Mouse (Mus musculus): ENCODE data around the gene Lpp. TPM values are rescaled to one million over a fixed set of nuclear protein-coding genes. Genes with fewer than 3 reads are reported as not detected.

Lpp gene
- total RNA-seq, 2 experiments from 2014 or later, result 6.9 to 7.5 TPM

- Histone ChIP-seq H3K27ac (no peak overlapping the region), H3K4me3 (no peak overlapping the region)
- no peak for TF ChIP-seq CTCF (IDR thresholded peaks at IDR 0.05)
- DNase-seq (ENCODE audit: extremely low spot score in 1 of 2, low spot score in 2 of 2), result no peak
- intact Hi-C loops (cut with DNase I), result no loop called here
Measured at GRCm38 (mm10) chr16:24497413-24497812, 104.1 kb downstream of the Lpp start.

GRCm38 (mm10) chr16:24498103-24498659 is 104.9 kb downstream of the Lpp start:
- Histone ChIP-seq H3K4me3 (no peak overlapping the region), H3K27ac (no peak overlapping the region)
- DNase-seq (ENCODE audit: extremely low spot score in 1 of 2, low spot score in 2 of 2), result no peak
- no peak for TF ChIP-seq CTCF (IDR thresholded peaks at IDR 0.05)
- intact Hi-C loops (cut with DNase I), result no loop called here

GRCm38 (mm10) chr16:24501197-24501596 is 107.9 kb downstream of the Lpp start:
- TF ChIP-seq CTCF (IDR thresholded peaks at IDR 0.05), result no peak
- Histone ChIP-seq H3K4me3 (no peak overlapping the region), H3K27ac (no peak overlapping the region)
- intact Hi-C loops (cut with DNase I), result no loop called here
- DNase-seq (ENCODE audit: extremely low spot score in 1 of 2, low spot score in 2 of 2), result no peak

GRCm38 (mm10) chr16:24501628-24502294 is 108.5 kb downstream of the Lpp start:
- no peak for TF ChIP-seq CTCF (IDR thresholded peaks at IDR 0.05)
- H3K4me3 ChIP-seq, result no peak overlapping the region
- DNase-seq (ENCODE audit: extremely low spot score in 1 of 2, low spot score in 2 of 2), result no peak
- no peak overlapping the region for H3K27ac ChIP-seq
- intact Hi-C loops (cut with DNase I), result no loop called here

GRCm38 (mm10) chr16:24502295-24502823 is 109.1 kb downstream of the Lpp start:
- intact Hi-C loops (cut with DNase I), result no loop called here
- DNase-seq (ENCODE audit: extremely low spot score in 1 of 2, low spot score in 2 of 2), result no peak
- no peak; the same call in 1 of the 2 replicates for TF ChIP-seq CTCF (IDR thresholded peaks at IDR 0.05)
- no peak overlapping the region for H3K4me3 ChIP-seq
- H3K27ac ChIP-seq, result no peak overlapping the region

GRCm38 (mm10) chr16:24504838-24505605 is 111.7 kb downstream of the Lpp start:
- no peak for TF ChIP-seq CTCF (IDR thresholded peaks at IDR 0.05)
- H3K27ac ChIP-seq, result no peak overlapping the region
- intact Hi-C loops (cut with DNase I), result no loop called here
- no peak overlapping the region for H3K4me3 ChIP-seq
- no peak for DNase-seq (ENCODE audit: extremely low spot score in 1 of 2, low spot score in 2 of 2)

- intact Hi-C loops (cut with DNase I), result no loop called here
- no peak overlapping the region for H3K27ac ChIP-seq
Measured at GRCm38 (mm10) chr16:24506237-24506636, 112.9 kb downstream of the Lpp start.

GRCm38 (mm10) chr16:24506740-24507139 is 113.4 kb downstream of the Lpp start:
- no peak overlapping the region for H3K27ac ChIP-seq
- DNase-seq (ENCODE audit: extremely low spot score in 1 of 2, low spot score in 2 of 2), result no peak
- intact Hi-C loops (cut with DNase I), result no loop called here
- H3K4me3 ChIP-seq, result no peak overlapping the region
- TF ChIP-seq CTCF (IDR thresholded peaks at IDR 0.05), result no peak

More at GRCm38 (mm10) chr16:24506237-24506636, 112.9 kb downstream of the Lpp start:
- TF ChIP-seq CTCF (IDR thresholded peaks at IDR 0.05), result no peak
- no peak for DNase-seq (ENCODE audit: extremely low spot score in 1 of 2, low spot score in 2 of 2)
- no peak overlapping the region for H3K4me3 ChIP-seq

- intact Hi-C loops (cut with DNase I), result no loop called here
- H3K27ac ChIP-seq, result no peak overlapping the region
- no peak overlapping the region for H3K4me3 ChIP-seq
- DNase-seq (ENCODE audit: extremely low spot score in 1 of 2, low spot score in 2 of 2), result no peak
- TF ChIP-seq CTCF (IDR thresholded peaks at IDR 0.05), result no peak
Measured at GRCm38 (mm10) chr16:24507927-24508540, 114.7 kb downstream of the Lpp start.

GRCm38 (mm10) chr16:24509100-24509812 is 115.9 kb downstream of the Lpp start:
- no peak overlapping the region for H3K4me3 ChIP-seq
- no peak for TF ChIP-seq CTCF (IDR thresholded peaks at IDR 0.05)
- no peak overlapping the region for H3K27ac ChIP-seq
- no peak for DNase-seq (ENCODE audit: extremely low spot score in 1 of 2, low spot score in 2 of 2)
- intact Hi-C loops (cut with DNase I), result no loop called here

- no peak for TF ChIP-seq CTCF (IDR thresholded peaks at IDR 0.05)
- H3K27ac ChIP-seq, result no peak overlapping the region
- H3K4me3 ChIP-seq, result no peak overlapping the region
- DNase-seq (ENCODE audit: extremely low spot score in 1 of 2, low spot score in 2 of 2), result no peak
- intact Hi-C loops (cut with DNase I), result no loop called here
Measured at GRCm38 (mm10) chr16:24509813-24510166, 116.5 kb downstream of the Lpp start.

Data from left cerebral cortex, adult 2 months (tissue).